Mouse (Mus musculus) neural tube, embryonic 12.5 days (tissue): ENCODE results near the gene Stard10. TPM values are rescaled to one million over a fixed set of nuclear protein-coding genes. Genes with fewer than 3 reads are reported as not detected.

ENCODE experiments used
- ATAC-seq: fragments of 200-750 bp; cut with Nextera tagmentation; 2 replicates; pipeline ENCODE4 v1.8.0; 2017; ENCODE audit warnings: low read depth, mild to moderate bottlenecking, moderate TSS enrichment, moderate library complexity; ENCODE audit not compliant: low FRiP score
- H3K27ac ChIP-seq: fragments of 300-500 bp; sonication (generic); 2 replicates; pipeline ENCODE4 v1.5.1; 2016
- H3K27me3 ChIP-seq: fragments of 300-500 bp; sonication (generic); replicated peaks from 2 replicates; pipeline ENCODE4 v1.6.1; 2016; ENCODE audit warnings: mild to moderate bottlenecking
- H3K36me3 ChIP-seq: fragments of 300-500 bp; sonication (generic); 2 replicates; pipeline ENCODE4 v1.6.1; 2016; ENCODE audit warnings: mild to moderate bottlenecking
- H3K4me1 ChIP-seq: fragments of 300-500 bp; sonication (generic); 2 replicates; pipeline ENCODE4 v1.6.1; 2016
- H3K4me2 ChIP-seq: fragments of 300-500 bp; sonication (generic); replicated peaks from 2 replicates; pipeline ENCODE4 v1.6.1; 2016; ENCODE audit warnings: mild to moderate bottlenecking
- H3K4me3 ChIP-seq: fragments of 300-500 bp; sonication (generic); 2 replicates; pipeline ENCODE4 v1.5.1; 2016
- H3K9ac ChIP-seq: fragments of 300-500 bp; sonication (generic); 2 replicates; pipeline ENCODE4 v1.6.1; 2016; ENCODE audit warnings: mild to moderate bottlenecking
- H3K9me3 ChIP-seq: fragments of 300-500 bp; sonication (generic); 2 replicates; pipeline ENCODE4 v1.6.1; 2016; ENCODE audit warnings: mild to moderate bottlenecking
- WGBS: fragments of 180-500 bp; shearing (Covaris S2); methylation state at CpG from one replicate; pipeline ENCODE4 v1.1.7; 2016; 5-methylcytosine and 5-hydroxymethylcytosine counted together
- polyA plus RNA-seq: library from polyadenylated mRNA; unstranded; fragments of >200 nt; fragmentation: Nextera tagmentation; extraction: Ambion mirVana; gene quantifications from 2 replicates; pipeline ENCODE4 v1.2.1, GENCODE M21; 2016

The Stard10 gene
- polyA plus RNA-seq, 1 experiment from 2014 or later: 8.2 TPM

- H3K9me3 ChIP-seq: no peaks in the 10 kb centered on the region
- 91% methylated on average over 3 of the region's 3 CpGs for WGBS
- H3K36me3 ChIP-seq: no peaks in the 10 kb centered on the region
- no peaks in the 10 kb centered on the region for H3K4me1 ChIP-seq
- no peak overlapping the region for H3K9ac ChIP-seq
- no peak overlapping the region for H3K27ac ChIP-seq
- no peak for ATAC-seq
- no peak overlapping the region for H3K4me3 ChIP-seq
- no peaks in the 10 kb centered on the region for H3K27me3 ChIP-seq
- no peak overlapping the region for H3K4me2 ChIP-seq
Observed at GRCm38 (mm10) chr7:101337401-101337800, 20.5 kb downstream of the Stard10 start.

GRCm38 (mm10) chr7:101341405-101341804 is 24.5 kb downstream of the Stard10 start:
- no peak overlapping the region for H3K4me3 ChIP-seq
- no peaks in the 10 kb centered on the region for H3K36me3 ChIP-seq
- H3K9ac ChIP-seq: no peak overlapping the region
- H3K27ac ChIP-seq: no peak overlapping the region
- H3K4me1 ChIP-seq: no peaks in the 10 kb centered on the region; the same call in 1 of the 2 replicates
- WGBS: 74% methylated on average over 6 of the region's 6 CpGs
- no peaks in the 10 kb centered on the region for H3K9me3 ChIP-seq
- H3K27me3 ChIP-seq: no peaks in the 10 kb centered on the region
- no peak overlapping the region for H3K4me2 ChIP-seq
- no peak for ATAC-seq

- Histone ChIP-seq H3K27ac (no peak overlapping the region), H3K4me2 (no peak overlapping the region), H3K36me3 (no peaks in the 10 kb centered on the region), H3K9ac (no peak overlapping the region), H3K9me3 (no peaks in the 10 kb centered on the region), H3K4me3 (no peak overlapping the region), H3K27me3 (0 out of 2 replicates have a peak, but pooled peaks cover 5% of the 10 kb centered on the region), H3K4me1 (peaks cover 7% of the 10 kb centered on the region; the same call in 1 of the 2 replicates)
- ATAC-seq: peak; percentile 43; the same call in 1 of the 2 replicates
- 84% methylated on average over 7 of the region's 7 CpGs for WGBS
Observed at GRCm38 (mm10) chr7:101343135-101343534, 26.2 kb downstream of the Stard10 start.

DNA sequence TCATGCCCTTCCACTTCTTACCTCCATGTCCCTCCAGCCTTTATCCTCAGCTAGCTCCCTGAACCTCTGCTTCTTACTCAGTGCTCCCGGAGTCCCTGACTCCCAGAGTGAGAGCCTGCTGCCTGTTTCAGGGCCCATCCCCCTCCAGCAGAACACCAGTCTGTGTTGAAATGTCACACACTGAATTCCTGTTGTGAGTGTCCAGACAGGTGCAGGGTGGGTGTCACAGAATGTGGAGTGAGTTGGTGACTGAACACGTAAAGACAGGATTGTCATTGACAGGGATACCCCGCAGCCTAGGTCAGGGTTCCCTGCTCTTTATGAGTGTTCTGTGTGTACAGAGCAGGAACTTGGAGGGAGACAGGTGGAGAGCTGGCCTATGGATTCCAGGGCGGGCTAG is 28.0 kb downstream of the Stard10 start:
- no peak for ATAC-seq
- Histone ChIP-seq H3K4me3 (no peak overlapping the region), H3K36me3 (no peaks in the 10 kb centered on the region), H3K9me3 (no peaks in the 10 kb centered on the region), H3K9ac (no peak overlapping the region), H3K4me1 (peaks cover 12% of the 10 kb centered on the region), H3K27me3 (peaks cover 14% of the 10 kb centered on the region), H3K4me2 (no peak overlapping the region), H3K27ac (no peak overlapping the region)
- WGBS: 73% methylated on average over 4 of the region's 4 CpGs

DNA sequence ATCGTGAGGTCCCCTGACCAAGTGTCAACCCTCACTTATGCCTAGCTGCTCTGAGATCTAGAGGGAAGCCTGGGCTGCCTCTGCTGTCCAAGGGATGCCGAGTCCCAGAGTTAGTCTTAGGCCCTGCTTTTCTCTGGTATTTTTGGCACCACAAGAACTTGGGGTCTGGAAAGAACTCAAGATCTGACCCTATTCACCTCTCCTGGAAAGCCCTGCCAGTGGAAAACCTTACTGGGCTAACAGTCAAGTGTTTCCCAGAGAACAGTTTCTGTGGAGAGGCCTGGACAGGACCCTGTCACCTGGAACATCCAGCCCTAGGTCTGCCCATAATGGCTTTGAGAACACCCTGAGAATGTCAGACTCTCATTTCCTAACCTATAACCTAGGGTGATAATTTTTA is 30.1 kb downstream of the Stard10 start:
- H3K27me3 ChIP-seq: peaks cover 14% of the 10 kb centered on the region
- H3K27ac ChIP-seq: no peak overlapping the region
- H3K36me3 ChIP-seq: no peaks in the 10 kb centered on the region
- H3K4me3 ChIP-seq: no peak overlapping the region
- peaks cover 12% of the 10 kb centered on the region for H3K4me1 ChIP-seq
- H3K4me2 ChIP-seq: no peak overlapping the region
- no peak for ATAC-seq
- H3K9me3 ChIP-seq: no peaks in the 10 kb centered on the region
- H3K9ac ChIP-seq: no peak overlapping the region
- WGBS: 77% methylated on average over 2 of the region's 2 CpGs

DNA sequence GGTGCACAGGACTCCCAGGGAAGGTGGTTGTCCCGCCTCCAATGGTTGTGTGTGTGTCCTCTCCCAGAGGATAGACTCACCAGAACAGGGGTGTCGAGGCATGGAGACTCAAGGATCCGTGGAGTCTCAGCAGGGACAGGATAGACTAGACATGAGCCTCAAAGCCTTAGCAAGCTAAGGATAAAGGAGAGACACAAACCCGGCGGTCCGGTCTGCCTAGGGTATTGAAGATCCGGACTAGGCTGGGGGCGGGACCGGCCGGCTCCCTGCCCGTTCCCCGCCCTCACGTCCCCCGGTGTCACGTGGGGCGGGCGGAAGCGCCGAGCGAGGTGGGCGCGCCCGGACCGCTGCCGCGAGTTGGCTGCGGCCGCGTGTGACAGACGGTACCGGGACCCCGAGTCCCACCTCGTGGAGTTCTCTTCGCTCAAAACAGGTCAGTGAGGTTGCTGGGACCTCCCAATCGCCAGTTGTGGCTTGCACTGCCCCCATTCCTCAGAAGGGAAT is 30.9 kb downstream of the Stard10 start, which contains the start of gene Arap1:
Gene Arap1, plus strand, starts transcription at position 301 of the 504 bp plus-strand sequence.
- Histone ChIP-seq H3K4me3 (peak within 1 kb of the TSS; percentile 50), H3K9me3 (no peaks in the 10 kb centered on the region), H3K4me2 (peak within 1 kb of the TSS; percentile 92), H3K27ac (no peak within 1 kb of the TSS), H3K36me3 (no peaks in the 10 kb centered on the region), H3K4me1 (peaks cover 12% of the 10 kb centered on the region), H3K9ac (peak within 1 kb of the TSS; percentile 45; the same call in 1 of the 2 replicates), H3K27me3 (peaks cover 14% of the 10 kb centered on the region)
- under 1% methylated on average over 35 of the region's 35 CpGs for WGBS
- ATAC-seq: peak; percentile 41; the same call in 1 of the 2 replicates

- no peaks in the 10 kb centered on the region for H3K36me3 ChIP-seq
- 6% methylated on average over 13 of the region's 13 CpGs for WGBS
- peak overlapping the region; percentile 92 for H3K4me2 ChIP-seq
- peaks cover 14% of the 10 kb centered on the region for H3K27me3 ChIP-seq
- H3K27ac ChIP-seq: no peak overlapping the region
- peak; percentile 57; the same call in 1 of the 2 replicates for ATAC-seq
- H3K4me3 ChIP-seq: peak overlapping the region; percentile 50
- no peaks in the 10 kb centered on the region for H3K9me3 ChIP-seq
- H3K4me1 ChIP-seq: peaks cover 12% of the 10 kb centered on the region; the same call in 1 of the 2 replicates
- H3K9ac ChIP-seq: peak overlapping the region; percentile 45; the same call in 1 of the 2 replicates
Observed at GRCm38 (mm10) chr7:101348312-101348711, 31.4 kb downstream of the Stard10 start.

DNA sequence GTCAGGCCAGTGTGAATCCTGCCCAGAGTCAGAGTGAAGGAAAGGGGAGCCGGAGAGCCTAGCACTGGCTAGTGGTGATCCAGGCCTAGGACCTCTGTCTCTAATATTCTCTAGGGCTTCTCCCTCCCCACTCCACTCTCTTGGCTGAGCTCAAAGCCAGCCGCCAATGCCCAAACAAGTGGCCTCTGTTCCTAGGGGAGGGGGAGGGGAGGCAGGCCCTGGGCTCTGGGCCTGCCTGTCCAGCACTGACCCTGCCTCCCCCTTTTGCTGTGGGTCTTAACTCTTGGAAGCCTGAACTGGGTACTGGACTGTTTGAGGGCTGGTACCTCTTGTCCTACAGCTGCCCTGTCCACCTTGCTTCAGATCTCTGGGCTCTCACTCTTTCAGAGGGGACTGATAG is 33.0 kb downstream of the Stard10 start:
- H3K4me3 ChIP-seq: no peak overlapping the region
- H3K9me3 ChIP-seq: no peaks in the 10 kb centered on the region
- no peak overlapping the region for H3K27ac ChIP-seq
- 53% methylated on average over 2 of the region's 2 CpGs for WGBS
- no peaks in the 10 kb centered on the region for H3K36me3 ChIP-seq
- H3K27me3 ChIP-seq: peaks cover 14% of the 10 kb centered on the region
- peak overlapping the region; percentile 18; the same call in 1 of the 2 replicates for H3K4me2 ChIP-seq
- peaks cover 12% of the 10 kb centered on the region; the same call in 1 of the 2 replicates for H3K4me1 ChIP-seq
- no peak for ATAC-seq
- 0 out of 2 replicates have a peak overlapping the region, but pooled peaks have one; percentile 1 for H3K9ac ChIP-seq

GRCm38 (mm10) chr7:101352404-101352803 is 35.5 kb downstream of the Stard10 start:
- WGBS: 82% methylated on average over 4 of the region's 4 CpGs
- Histone ChIP-seq H3K4me3 (no peak overlapping the region), H3K36me3 (no peaks in the 10 kb centered on the region), H3K9me3 (no peaks in the 10 kb centered on the region), H3K27ac (no peak overlapping the region), H3K4me1 (peaks cover 23% of the 10 kb centered on the region), H3K4me2 (no peak overlapping the region), H3K9ac (no peak overlapping the region), H3K27me3 (peaks cover 10% of the 10 kb centered on the region)
- no peak for ATAC-seq

DNA sequence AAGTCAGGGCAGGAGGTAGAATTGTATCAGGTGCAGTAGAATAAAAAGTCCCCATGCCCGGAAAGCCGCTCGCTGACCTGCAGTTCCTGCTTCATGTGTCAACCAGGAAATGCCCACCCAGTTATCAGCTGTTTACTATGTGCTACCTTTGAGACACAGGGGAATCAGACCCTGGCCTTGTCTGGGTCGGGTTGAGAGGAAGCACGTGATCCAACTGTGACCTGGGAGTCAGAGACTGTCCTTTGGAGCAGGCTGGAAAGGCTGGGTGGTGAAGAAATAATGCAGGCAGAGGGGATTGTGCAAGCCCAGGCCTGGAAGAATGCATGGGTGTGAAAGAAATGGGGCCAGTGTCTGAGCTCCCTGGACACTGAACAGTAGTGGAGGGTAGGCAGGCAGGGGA is 37.5 kb downstream of the Stard10 start:
- Histone ChIP-seq H3K9ac (no peak overlapping the region), H3K4me3 (no peak overlapping the region), H3K9me3 (no peaks in the 10 kb centered on the region), H3K27ac (no peak overlapping the region), H3K4me2 (no peak overlapping the region), H3K4me1 (peaks cover 12% of the 10 kb centered on the region; the same call in 1 of the 2 replicates), H3K36me3 (no peaks in the 10 kb centered on the region), H3K27me3 (peaks cover under 1% of the 10 kb centered on the region)
- WGBS: 74% methylated on average over 5 of the region's 5 CpGs
- no peak for ATAC-seq

DNA sequence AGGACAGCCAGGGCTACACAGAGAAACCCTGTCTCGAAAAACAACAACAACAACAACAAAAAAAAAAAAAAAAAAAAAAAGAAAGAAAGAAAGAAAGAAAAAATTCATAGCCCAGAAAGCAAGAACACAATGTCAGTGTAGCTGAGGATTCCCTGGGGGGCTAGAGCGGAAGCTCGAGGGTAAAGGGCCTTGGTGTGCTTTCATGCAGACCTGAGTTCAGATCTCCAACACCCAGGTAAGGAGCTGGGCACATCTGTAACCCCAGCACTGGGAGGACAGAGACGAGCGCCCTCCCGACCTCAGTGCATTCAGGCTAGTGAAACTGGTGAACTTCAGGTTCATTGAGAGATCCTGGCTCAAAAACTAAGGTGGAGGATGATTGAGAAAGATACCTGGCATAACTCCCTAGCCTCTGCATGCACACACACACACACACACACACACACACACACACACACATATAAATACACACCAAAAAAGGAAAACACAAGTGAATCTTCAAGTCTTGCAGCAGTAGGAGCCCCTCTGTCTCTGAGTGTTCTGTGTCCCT is 38.7 kb downstream of the Stard10 start:
- peaks cover 12% of the 10 kb centered on the region; the same call in 1 of the 2 replicates for H3K4me1 ChIP-seq
- no peak overlapping the region for H3K9ac ChIP-seq
- WGBS: 85% methylated on average over 6 of the region's 6 CpGs
- no peak overlapping the region for H3K27ac ChIP-seq
- no peak for ATAC-seq
- no peaks in the 10 kb centered on the region for H3K36me3 ChIP-seq
- H3K27me3 ChIP-seq: no peaks in the 10 kb centered on the region
- H3K4me2 ChIP-seq: no peak overlapping the region
- no peaks in the 10 kb centered on the region for H3K9me3 ChIP-seq
- H3K4me3 ChIP-seq: no peak overlapping the region

- Histone ChIP-seq H3K27ac (no peak overlapping the region), H3K36me3 (no peaks in the 10 kb centered on the region), H3K9ac (0 out of 2 replicates have a peak overlapping the region, but pooled peaks have one; percentile 13), H3K9me3 (no peaks in the 10 kb centered on the region), H3K27me3 (no peaks in the 10 kb centered on the region), H3K4me3 (no peak overlapping the region), H3K4me2 (no peak overlapping the region), H3K4me1 (peaks cover 12% of the 10 kb centered on the region; the same call in 1 of the 2 replicates)
- 62% methylated on average over 3 of the region's 3 CpGs for WGBS
- no peak for ATAC-seq
Observed at GRCm38 (mm10) chr7:101356868-101357267, 40.0 kb downstream of the Stard10 start.
